Mouse (Mus musculus): ENCODE data around the gene Urm1. TPM values are rescaled to one million over a fixed set of nuclear protein-coding genes. Genes with fewer than 3 reads are reported as not detected.
"Not testable (repeated sequence)": the region's sequence is repeated elsewhere in the genome, so short reads cannot be mapped to it uniquely, and the experiment has no call there.

Urm1 gene
- 24.6 and 24.9 TPM in 2 replicates for polyA plus RNA-seq (2014; fragmentation: Nextera tagmentation; extraction: Ambion mirVana)

DNA sequence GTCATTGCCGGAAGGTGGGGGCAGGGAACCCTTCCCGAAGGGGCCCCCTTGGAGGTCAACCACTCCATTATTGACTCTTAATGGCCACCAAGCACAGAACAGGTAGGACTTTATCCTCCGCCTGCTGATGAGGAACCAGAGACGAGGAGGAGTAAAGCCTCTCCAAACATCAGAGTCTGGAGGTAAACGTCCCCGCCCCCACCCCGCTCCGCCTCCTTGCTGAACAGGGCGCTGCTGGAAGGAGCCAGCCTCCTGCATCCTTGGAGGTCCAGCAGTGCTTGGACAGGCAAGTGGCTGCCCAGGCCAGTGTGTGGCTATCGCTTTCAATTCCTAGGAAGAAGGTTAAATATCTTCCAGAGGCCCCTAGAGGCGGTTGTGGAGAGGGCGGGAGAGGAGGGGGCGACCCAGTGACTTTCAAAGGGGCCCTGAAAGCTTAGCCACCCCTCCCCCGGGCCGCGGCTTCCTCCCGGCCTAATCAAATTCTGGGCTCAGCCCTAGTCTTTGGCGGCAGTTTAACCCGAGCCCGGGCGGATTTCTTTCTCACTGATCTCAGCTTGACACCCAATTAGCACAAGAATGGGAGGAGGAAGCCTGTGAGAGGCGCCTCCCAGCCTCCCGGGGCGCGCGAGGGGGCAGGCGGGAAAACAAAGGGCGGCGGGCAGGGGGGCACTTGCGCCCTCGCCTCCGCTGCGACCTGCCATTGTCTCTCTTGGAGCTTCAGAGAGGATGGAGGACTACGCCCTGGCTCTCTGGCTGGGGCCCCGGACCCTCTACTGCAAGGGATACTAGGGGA, at the start of gene Urm1:
Urm1 (plus strand) TSS at position 51 of the 793 bp plus-strand sequence.
- DNase-seq (ENCODE audit: low spot score): peak; percentile 73
- H3K9ac ChIP-seq: peak within 1 kb of the TSS; percentile 64
- peak within 1 kb of the TSS; percentile 51 for H3K4me2 ChIP-seq (replicated peaks)
- no peaks in the 10 kb centered on the region for H3K9me3 ChIP-seq (ENCODE audit: control insufficient read depth, low read length)
- H3K4me3 ChIP-seq (replicated peaks; ENCODE audit: low read length): peak within 1 kb of the TSS; percentile 31
- ATAC-seq (ENCODE audit: low FRiP score): peak; percentile 74
- peak within 1 kb of the TSS; percentile 89 for H3K27ac ChIP-seq
- peaks cover 18% of the 10 kb centered on the region for H3K4me1 ChIP-seq (replicated peaks; ENCODE audit: control insufficient read depth, insufficient read depth, low read length)
- H3K36me3 ChIP-seq (replicated peaks; ENCODE audit: control insufficient read depth, insufficient read depth): peaks cover 19% of the 10 kb centered on the region
- H3K27me3 ChIP-seq (ENCODE audit: control insufficient read depth, insufficient read depth, low read length): no peaks in the 10 kb centered on the region
- WGBS: under 1% methylated on average over 35 of the region's 35 CpGs

DNA sequence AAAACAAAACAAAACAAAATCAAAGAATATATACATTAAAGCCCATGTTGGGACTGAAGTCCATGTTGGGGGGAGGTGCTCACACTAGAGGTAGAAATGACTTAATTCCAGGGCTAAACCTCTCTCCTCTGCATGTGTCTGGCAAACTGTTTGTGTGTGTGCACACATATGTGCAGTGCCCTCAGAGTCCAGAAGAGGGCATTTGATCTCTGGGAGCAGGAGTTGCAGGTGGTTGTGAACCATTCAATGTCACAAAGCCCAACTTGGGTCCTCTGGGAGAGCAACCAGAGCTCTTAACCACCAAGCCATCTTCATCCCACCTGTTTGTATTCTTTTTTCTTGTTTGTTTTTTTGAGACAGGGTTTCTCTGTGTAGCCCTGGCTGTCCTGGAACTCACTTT, 49.7 kb upstream of the Urm1 start:
- H3K27ac ChIP-seq: no peak overlapping the region
- H3K4me2 ChIP-seq (replicated peaks): no peak overlapping the region
- ATAC-seq (ENCODE audit: low FRiP score) (no peak), DNase-seq (ENCODE audit: low spot score) (no peak)
- no peaks in the 10 kb centered on the region for H3K4me1 ChIP-seq (replicated peaks; ENCODE audit: control insufficient read depth, insufficient read depth, low read length)
- peaks cover 5% of the 10 kb centered on the region; the same call in 1 of the 2 replicates for H3K36me3 ChIP-seq (replicated peaks; ENCODE audit: control insufficient read depth, insufficient read depth)
- no peaks in the 10 kb centered on the region for H3K9me3 ChIP-seq (ENCODE audit: control insufficient read depth, low read length)
- no peaks in the 10 kb centered on the region for H3K27me3 ChIP-seq (ENCODE audit: control insufficient read depth, insufficient read depth, low read length)
- H3K4me3 ChIP-seq (replicated peaks; ENCODE audit: low read length): no peak overlapping the region
- H3K9ac ChIP-seq: no peak overlapping the region

DNA sequence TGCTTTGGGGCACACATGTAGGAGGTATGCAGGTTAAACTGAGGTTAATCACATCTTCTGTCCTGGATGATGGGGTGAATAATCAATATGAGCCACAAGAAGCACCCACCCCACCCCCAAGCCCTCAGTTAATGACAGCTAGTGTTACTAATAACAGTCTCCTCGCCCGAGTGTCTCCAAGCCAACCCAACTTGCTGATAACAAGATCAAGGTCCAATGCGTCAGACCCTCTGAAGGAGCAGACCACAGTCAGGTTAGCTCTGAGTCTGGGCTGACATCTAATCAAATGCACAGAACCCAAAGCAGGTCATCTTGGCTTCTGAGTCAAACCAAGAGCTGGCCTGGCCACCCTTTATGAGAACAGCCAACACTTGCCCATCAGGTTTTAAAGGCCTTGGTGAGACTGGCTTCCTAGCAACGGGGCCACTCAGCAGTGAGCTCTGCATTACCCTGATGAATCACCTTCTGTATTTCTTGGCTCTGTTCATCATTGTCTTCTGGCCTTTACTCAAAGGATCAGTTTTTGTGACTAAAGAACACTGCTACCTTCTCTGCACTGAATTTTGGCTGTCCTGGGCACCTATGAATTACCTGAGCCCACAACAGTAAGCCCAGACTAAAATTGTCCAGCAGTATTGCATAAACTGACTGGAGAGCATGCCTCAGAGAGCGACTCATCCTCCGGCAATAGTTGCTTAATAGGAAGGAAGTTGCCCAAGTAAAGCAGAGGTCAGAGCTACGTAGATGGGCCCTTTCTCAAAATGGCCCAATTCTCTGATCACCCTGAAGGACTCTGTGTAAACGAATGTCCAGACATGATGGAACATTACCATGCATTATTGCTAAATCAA, 48.0 kb upstream of the Urm1 start:
- H3K9me3 ChIP-seq (ENCODE audit: control insufficient read depth, low read length): no peaks in the 10 kb centered on the region
- no peak for ATAC-seq (ENCODE audit: low FRiP score)

DNA sequence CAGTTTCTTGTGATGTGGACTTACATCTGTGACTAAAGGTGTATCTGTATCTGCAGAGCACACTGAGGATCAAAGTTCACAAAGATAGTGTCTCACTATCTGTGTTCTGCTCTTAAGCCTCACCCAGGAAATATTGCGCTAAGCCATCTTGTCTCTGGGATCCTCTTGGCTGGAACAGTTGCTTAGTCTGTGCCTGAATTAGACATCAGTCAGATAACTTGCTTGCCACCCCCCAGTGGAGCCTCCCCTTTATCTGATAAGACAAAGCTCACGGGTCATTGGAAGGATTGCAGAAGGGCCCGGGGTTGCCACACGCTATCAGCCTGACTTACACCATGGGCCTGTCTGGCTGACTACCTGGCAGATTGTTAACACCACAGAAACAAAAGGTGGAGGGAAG, 46.6 kb upstream of the Urm1 start:
- Histone ChIP-seq H3K4me2 (replicated peaks) (no peak overlapping the region), H3K27ac (no peak overlapping the region), H3K36me3 (replicated peaks; ENCODE audit: control insufficient read depth, insufficient read depth) (peaks cover 25% of the 10 kb centered on the region), H3K27me3 (ENCODE audit: control insufficient read depth, insufficient read depth, low read length) (no peaks in the 10 kb centered on the region), H3K9ac (no peak overlapping the region), H3K4me1 (replicated peaks; ENCODE audit: control insufficient read depth, insufficient read depth, low read length) (no peaks in the 10 kb centered on the region), H3K4me3 (replicated peaks; ENCODE audit: low read length) (no peak overlapping the region), H3K9me3 (ENCODE audit: control insufficient read depth, low read length) (no peaks in the 10 kb centered on the region)
- WGBS: 94% methylated on average over 4 of the region's 4 CpGs
- DNase-seq (ENCODE audit: low spot score) (no peak), ATAC-seq (ENCODE audit: low FRiP score) (no peak)

More for the DNA sequence above, 48.0 kb upstream of the Urm1 start:
- no peak for DNase-seq (ENCODE audit: low spot score)
- Histone ChIP-seq H3K27ac (no peak overlapping the region), H3K36me3 (replicated peaks; ENCODE audit: control insufficient read depth, insufficient read depth) (peaks cover 10% of the 10 kb centered on the region), H3K27me3 (ENCODE audit: control insufficient read depth, insufficient read depth, low read length) (no peaks in the 10 kb centered on the region), H3K9ac (no peak overlapping the region), H3K4me2 (replicated peaks) (no peak overlapping the region), H3K4me1 (replicated peaks; ENCODE audit: control insufficient read depth, insufficient read depth, low read length) (no peaks in the 10 kb centered on the region), H3K4me3 (replicated peaks; ENCODE audit: low read length) (no peak overlapping the region)
- 92% methylated on average over 8 of the region's 8 CpGs for WGBS

DNA sequence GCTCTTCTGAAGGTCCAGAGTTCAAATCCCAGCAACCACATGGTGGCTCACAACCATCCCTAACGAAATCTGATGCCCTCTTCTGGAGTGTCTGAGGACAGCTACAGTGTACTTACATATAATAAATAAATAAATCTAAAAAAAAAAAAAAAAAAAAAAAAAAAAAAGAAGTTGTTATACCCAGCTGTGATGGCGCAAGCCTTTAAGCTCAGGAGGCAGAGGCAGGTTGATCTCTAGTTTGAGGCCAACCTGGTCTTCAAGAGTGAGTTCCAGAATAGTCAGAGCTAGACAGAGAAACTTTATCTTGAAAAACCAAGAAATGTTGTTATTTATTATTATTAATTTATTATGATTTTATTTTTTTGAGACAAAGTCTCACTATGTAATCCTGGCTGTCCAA, 38.6 kb upstream of the Urm1 start:
- not testable (repeated sequence) for ATAC-seq (ENCODE audit: low FRiP score); H3K9me3 ChIP-seq (ENCODE audit: control insufficient read depth, low read length); H3K9ac ChIP-seq; H3K4me3 ChIP-seq (replicated peaks; ENCODE audit: low read length); H3K27ac ChIP-seq; H3K4me1 ChIP-seq (replicated peaks; ENCODE audit: control insufficient read depth, insufficient read depth, low read length); H3K27me3 ChIP-seq (ENCODE audit: control insufficient read depth, insufficient read depth, low read length); DNase-seq (ENCODE audit: low spot score); H3K4me2 ChIP-seq (replicated peaks)
- WGBS: 88% methylated on average over 2 of the region's 2 CpGs
- peaks cover 97% of the 10 kb centered on the region for H3K36me3 ChIP-seq (replicated peaks; ENCODE audit: control insufficient read depth, insufficient read depth)

DNA sequence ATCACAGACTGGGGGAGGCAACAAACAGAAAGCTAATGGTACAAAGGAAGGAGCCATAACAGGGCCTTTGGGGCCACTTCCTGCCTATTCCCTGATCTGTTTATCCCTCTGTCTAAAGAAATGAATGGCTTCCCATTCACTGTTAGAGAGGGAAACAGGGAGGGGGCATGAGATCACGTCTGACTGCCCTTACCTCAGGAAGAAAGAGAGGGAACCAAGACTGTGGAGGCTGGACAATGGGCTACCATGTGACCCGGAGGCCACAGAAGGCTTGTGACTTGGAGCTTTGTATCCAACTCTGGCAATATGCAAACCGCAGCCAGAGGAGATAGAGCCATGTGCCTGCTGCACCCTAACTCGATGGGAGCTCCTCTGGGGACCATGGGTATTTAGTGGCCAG, 35.6 kb upstream of the Urm1 start:
- Histone ChIP-seq H3K36me3 (replicated peaks; ENCODE audit: control insufficient read depth, insufficient read depth) (peaks cover 69% of the 10 kb centered on the region), H3K9ac (no peak overlapping the region), H3K4me3 (replicated peaks; ENCODE audit: low read length) (no peak overlapping the region), H3K27me3 (ENCODE audit: control insufficient read depth, insufficient read depth, low read length) (no peaks in the 10 kb centered on the region), H3K4me1 (replicated peaks; ENCODE audit: control insufficient read depth, insufficient read depth, low read length) (peaks cover 13% of the 10 kb centered on the region), H3K9me3 (ENCODE audit: control insufficient read depth, low read length) (no peaks in the 10 kb centered on the region), H3K4me2 (replicated peaks) (no peak overlapping the region), H3K27ac (no peak overlapping the region)
- no peak for DNase-seq (ENCODE audit: low spot score)
- WGBS: 63% methylated on average over 4 of the region's 4 CpGs
- no peak for ATAC-seq (ENCODE audit: low FRiP score)

DNA sequence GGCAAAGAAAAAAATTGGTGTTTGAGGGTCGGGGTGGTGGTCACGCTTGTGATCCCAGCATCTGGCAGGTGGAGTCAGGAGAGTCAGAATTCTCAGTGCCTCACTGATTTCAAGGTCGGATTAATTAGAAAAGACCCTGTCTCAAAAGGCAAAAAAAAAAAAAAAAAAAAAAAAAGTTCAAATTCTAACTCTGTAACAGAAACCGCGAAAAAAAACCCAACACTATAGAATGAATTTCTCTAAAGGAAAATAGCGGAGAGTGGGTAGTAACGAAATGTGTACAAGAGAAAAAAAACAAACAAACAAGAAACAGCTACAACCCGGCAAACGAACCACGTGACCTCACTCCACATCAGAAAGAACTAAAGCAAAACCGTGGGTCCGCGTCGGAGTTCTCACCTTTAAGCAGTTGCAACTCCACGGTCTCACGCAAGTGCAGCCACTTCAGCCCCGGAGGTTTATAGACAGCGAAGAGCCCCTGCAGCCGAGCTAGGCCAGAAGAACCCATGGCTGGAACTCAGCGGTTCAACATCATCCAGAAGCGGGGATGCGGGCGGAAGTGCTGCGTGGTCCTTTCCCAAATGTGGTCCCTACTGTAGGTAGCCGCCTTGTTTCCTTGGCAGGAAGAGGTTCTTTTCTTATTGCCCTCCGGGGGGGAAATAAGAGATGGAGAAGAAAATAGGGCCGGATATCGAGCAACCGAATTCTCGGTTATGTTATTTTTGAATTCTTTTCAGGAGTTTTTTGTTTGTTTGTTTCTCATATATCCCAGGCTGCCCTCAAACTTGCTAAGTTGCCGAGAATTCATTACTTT, 32.6 kb upstream of the Urm1 start, which contains the start of gene Coq4:
Coq4 (plus strand) TSS at position 390 of the 814 bp plus-strand sequence.
- Histone ChIP-seq H3K9ac (peak within 1 kb of the TSS; percentile 77), H3K4me2 (replicated peaks) (peak within 1 kb of the TSS; percentile 85), H3K36me3 (replicated peaks; ENCODE audit: control insufficient read depth, insufficient read depth) (peaks cover 67% of the 10 kb centered on the region), H3K27ac (peak within 1 kb of the TSS; percentile 68), H3K27me3 (ENCODE audit: control insufficient read depth, insufficient read depth, low read length) (no peaks in the 10 kb centered on the region), H3K4me1 (replicated peaks; ENCODE audit: control insufficient read depth, insufficient read depth, low read length) (peaks cover 13% of the 10 kb centered on the region), H3K9me3 (ENCODE audit: control insufficient read depth, low read length) (no peaks in the 10 kb centered on the region), H3K4me3 (replicated peaks; ENCODE audit: low read length) (peak within 1 kb of the TSS; percentile 66)
- 2% methylated on average over 31 of the region's 31 CpGs for WGBS
- DNase-seq (ENCODE audit: low spot score) (peak; percentile 97), ATAC-seq (ENCODE audit: low FRiP score) (peak; percentile 85)

DNA sequence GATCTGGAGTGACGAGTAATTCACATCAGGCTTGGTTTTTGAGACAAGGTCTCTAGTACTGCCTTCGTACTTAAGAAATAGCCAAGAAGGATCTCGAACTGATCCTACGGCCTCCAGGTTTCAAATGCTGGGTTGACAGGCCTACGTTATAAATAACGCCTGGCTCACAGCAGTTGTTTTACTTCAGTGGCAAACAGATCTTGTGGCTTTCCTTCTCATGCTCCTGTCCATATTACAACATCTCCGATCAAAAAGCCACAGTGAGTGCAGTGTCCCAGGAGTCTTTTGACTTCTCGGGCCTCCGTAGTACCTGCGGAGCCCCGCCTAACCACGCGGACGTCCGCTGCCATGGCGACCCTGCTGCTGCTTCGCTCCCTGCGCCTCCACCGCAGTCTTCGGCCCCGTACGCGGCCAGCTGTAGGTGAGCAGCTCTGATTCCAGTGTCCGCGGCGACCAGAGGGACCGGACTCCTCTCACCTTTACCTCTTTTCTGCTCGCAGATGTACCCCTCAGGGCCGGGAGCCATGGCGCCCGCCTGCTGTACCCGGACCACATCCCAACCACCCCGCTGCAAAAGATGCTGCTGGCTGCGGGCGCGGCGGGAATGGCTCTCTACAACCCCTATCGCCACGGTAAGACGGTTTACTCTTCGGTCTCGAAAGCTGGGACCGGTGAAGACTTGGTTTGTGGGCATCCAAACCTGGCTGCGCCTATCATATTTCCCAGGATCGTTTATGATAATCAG, 31.8 kb upstream of the Urm1 start, which contains the start of gene Trub2:
Trub2 (minus strand) TSS at position 566 of the 745 bp plus-strand sequence.
- Histone ChIP-seq H3K4me1 (replicated peaks; ENCODE audit: control insufficient read depth, insufficient read depth, low read length) (peaks cover 13% of the 10 kb centered on the region), H3K4me3 (replicated peaks; ENCODE audit: low read length) (peak within 1 kb of the TSS; percentile 66), H3K4me2 (replicated peaks) (peak within 1 kb of the TSS; percentile 85), H3K9me3 (ENCODE audit: control insufficient read depth, low read length) (no peaks in the 10 kb centered on the region), H3K36me3 (replicated peaks; ENCODE audit: control insufficient read depth, insufficient read depth) (peaks cover 65% of the 10 kb centered on the region), H3K27ac (peak within 1 kb of the TSS; percentile 68), H3K27me3 (ENCODE audit: control insufficient read depth, insufficient read depth, low read length) (no peaks in the 10 kb centered on the region), H3K9ac (peak within 1 kb of the TSS; percentile 77)
- peak; percentile 81 for ATAC-seq (ENCODE audit: low FRiP score)
- WGBS: under 1% methylated on average over 45 of the region's 45 CpGs
- peak; percentile 79 for DNase-seq (ENCODE audit: low spot score)
